Mouse (Mus musculus) erythroid progenitor cell, adult 5-6 weeks (primary cell): Measurements from ENCODE around the gene Arl2bp. TPM values are rescaled to one million over a fixed set of nuclear protein-coding genes. Genes with fewer than 3 reads are reported as not detected.

ENCODE experiments used
- ATAC-seq: replicated peaks from 2 replicates; pipeline ENCODE4 v1.8.0; 2016; ENCODE audit warnings: moderate number of reproducible peaks, mild to moderate bottlenecking, moderate TSS enrichment, inconsistent platforms; ENCODE audit not compliant: poor library complexity, low FRiP score, severe bottlenecking
- total RNA-seq, 2 experiments: library from RNA; stranded (forward) in 1 of 2; stranded (reverse) in 1 of 2; fragments of 150-400 nt in 1 of 2; fragments of 186-747, 209-891 nt in 1 of 2; gene quantifications; 2 replicates each; pipeline versions ENCODE4 v1.2.3 to v1.2.4; 2015 to 2017; ENCODE audit warnings: low replicate concordance in 2 of 2

Arl2bp gene
- total RNA-seq (2015; ENCODE audit: low replicate concordance): 23.8 and 27.2 TPM in 2 replicates
- 29.4 and 36.1 TPM in 2 replicates for total RNA-seq (2017; ENCODE audit: low replicate concordance)

- ATAC-seq: peak; percentile 99
These were observed at the start of gene Arl2bp for GRCm38 (mm10) chr8:94666456-94667308. Gene Arl2bp, plus strand, starts transcription at chr8:94666600.

DNA sequence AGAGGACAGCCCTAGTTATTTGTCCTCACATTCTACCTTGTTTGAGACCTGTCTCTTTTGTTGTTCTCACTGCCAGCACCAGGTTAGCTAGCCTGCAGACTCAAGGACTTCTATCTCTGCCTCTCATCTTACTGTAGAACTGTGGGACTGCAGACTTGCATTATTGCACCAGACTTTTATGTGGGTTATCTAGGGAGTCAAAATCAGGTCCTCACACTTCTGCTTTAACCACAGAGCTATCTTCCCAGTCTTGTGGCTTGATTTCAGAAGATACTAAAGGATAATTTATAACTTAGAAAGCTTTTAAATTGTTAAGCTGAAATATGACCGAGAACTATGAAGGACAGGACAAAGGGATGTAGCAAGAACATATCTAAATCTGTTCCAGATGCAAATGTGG lies 41.5 kb upstream of the Arl2bp start:
- ATAC-seq: no peak

GRCm38 (mm10) chr8:94633564-94634194 lies 32.7 kb upstream of the Arl2bp start:
- ATAC-seq: peak; percentile 58; the same call in 1 of the 2 replicates

DNA sequence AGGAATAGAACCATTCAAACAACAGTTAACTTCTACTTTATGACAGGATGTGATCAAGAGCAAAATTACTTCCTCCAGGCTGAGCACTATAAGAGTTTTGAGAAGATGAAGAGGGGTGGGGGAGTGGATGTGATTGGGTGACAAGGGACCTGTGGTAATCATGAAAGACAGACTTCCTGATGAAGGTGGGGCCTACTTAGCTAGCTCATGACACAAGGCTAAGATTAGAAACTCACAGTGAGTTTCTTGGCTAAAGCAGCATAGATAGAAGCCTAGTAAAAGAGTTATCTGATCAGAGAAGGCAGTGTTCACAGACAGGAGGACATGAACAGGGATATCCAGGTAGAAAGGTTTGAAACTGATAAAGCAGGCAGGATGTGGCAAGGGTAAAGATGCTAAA lies 32.2 kb upstream of the Arl2bp start:
- peak; percentile 82 for ATAC-seq

- no peak for ATAC-seq
These were observed 25.2 kb upstream of the Arl2bp start for GRCm38 (mm10) chr8:94641183-94641582.

GRCm38 (mm10) chr8:94641938-94642337 lies 24.5 kb upstream of the Arl2bp start:
- ATAC-seq: no peak

DNA sequence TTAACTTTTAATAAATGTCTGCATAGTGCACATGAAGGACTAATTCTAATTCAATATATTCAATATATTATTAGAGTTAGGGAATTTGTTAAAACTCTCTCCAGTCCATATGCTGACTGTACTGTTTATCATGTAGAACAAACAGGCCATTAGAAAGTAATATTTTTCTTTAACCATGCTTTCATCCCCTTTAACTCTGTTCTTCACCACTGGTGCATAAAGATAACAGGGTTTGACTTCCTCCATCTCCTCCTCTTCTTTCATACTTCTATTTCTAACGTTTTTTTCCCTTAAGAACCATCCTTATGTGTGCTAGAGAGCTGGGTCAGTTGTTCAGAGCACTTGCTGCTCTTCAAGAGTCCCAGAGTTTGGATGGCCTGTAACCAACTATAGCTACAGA lies 21.2 kb upstream of the Arl2bp start:
- ATAC-seq: no peak

- ATAC-seq: no peak
These were observed 20.2 kb upstream of the Arl2bp start for GRCm38 (mm10) chr8:94646165-94646564.

- no peak for ATAC-seq
These were observed 16.9 kb upstream of the Arl2bp start for GRCm38 (mm10) chr8:94649496-94649895.

DNA sequence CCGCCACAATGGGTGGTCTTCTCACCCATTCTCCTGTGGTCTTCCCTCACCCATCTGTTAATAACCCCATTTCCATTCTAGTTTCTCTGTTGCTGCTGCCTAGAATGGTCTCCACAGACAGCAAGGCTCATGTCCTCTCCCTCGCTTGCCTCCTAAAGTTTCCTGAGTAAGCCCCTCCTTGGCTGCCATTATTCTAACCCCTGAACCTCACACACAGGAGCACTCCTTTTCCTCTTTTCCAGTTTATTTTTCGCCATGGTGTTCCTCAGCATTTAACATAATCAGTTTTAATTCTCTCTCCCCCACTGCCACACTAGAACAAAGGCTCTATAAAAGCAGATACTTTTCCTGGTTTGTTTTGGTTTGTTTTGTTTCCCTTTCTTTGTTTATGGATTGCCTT lies 13.4 kb upstream of the Arl2bp start:
- ATAC-seq: no peak

DNA sequence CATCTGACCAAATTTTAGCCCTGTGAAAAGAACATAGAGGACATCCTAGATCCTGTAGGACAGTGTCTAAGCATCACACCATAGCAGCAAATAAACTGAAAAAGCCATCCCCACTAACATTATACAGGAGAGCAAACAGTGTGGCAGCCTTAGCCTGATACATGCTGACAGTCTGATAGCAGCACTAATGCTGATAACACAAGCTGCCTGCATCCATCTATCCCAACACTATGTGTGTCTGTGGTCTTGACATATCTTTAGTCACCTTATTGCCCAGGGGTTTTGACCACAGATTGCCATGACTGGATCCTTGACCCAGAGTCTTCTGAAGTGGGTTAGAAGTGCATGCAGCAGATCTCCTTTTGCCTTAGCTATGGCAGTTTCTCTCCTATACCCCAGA lies 11.4 kb upstream of the Arl2bp start:
- ATAC-seq: peak; percentile 67

DNA sequence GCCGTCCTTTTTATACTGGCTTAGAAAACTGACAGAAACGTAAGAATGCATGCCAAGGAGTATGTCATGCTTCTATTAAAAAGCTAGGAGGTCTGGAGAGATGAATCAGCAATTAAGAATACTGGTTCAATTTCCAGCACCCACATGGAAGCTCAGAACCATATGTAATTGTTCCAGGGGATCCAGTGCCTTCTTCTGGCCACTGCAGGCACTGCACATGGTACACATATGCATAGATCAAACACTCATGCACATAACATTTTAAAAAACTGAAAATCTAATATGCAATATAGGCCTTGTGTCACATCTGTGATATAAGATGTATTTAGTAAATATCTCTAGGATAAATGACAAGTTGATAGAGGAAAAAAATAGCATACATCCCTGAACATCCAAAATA lies 8.4 kb upstream of the Arl2bp start:
- no peak for ATAC-seq

DNA sequence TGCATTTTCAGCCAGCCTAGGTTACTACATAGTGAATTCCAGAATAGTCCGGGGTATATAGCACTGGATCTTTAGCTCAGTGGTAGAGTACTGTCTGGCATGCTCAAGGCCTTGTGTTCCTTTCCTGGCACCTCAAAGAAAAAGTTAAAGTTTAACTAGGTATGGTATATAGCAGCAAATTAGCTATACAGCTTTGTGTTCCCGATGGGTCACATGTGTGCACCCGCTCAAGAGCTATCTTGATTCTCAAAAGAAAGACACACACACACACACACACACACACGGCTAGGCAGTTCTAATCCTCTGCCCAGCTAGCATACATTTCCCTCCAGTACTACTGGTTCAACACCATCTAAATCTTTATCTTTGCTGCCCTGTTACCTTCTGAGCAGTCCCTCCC lies 6.0 kb upstream of the Arl2bp start:
- ATAC-seq: no peak

GRCm38 (mm10) chr8:94664722-94665121 lies 1.7 kb upstream of the Arl2bp start:
- no peak for ATAC-seq

DNA sequence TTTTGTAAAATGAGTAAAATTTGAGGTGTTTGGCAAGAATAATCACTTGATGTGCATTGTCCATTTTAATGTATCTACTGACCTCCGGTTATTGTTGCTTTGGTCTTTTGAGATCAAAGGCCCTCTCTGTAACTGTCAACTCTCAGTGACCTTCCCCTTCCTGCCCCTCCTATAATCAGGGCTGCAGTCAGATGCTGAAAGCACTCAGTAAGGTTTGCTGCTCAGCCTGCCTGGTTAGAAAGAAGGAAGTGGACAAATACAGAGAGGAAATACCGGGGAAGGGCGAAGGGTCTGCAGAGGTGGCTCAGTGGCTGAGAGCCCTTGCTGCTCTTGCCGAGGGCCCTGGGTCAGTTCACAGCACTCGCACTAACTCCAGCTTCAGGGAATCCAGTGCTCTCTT lies 8.0 kb downstream of the Arl2bp start:
- ATAC-seq: no peak

DNA sequence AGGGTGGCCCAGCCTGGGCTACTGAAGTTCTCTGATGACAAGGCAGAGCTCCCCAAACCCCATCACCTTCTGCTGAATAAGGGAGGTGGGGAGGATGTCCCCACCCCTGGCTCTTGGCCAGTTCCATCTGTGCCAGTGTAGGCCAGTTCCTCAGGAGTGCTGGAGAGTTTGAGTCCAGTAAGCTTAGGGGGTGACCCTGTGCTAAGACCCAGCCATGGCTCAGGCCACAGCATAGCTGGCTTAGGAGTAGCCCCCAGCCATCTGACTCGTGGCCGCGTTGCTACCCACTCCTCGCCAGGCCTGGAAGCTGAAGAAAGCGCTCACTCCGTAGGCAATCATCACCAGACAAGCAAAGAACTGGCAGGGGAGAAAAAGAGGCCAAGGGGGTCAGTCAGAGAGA lies 9.5 kb downstream of the Arl2bp start:
- ATAC-seq: no peak

- ATAC-seq: no peak
These were observed 12.2 kb downstream of the Arl2bp start for GRCm38 (mm10) chr8:94678582-94678981.

GRCm38 (mm10) chr8:94680414-94680813 lies 14.0 kb downstream of the Arl2bp start:
- no peak for ATAC-seq

- ATAC-seq: no peak
These were observed 16.5 kb downstream of the Arl2bp start for GRCm38 (mm10) chr8:94682732-94683524.

GRCm38 (mm10) chr8:94684287-94684686 lies 17.9 kb downstream of the Arl2bp start:
- no peak for ATAC-seq
